Mouse (Mus musculus) gastrocnemius, postnatal 14 days (tissue): ENCODE results near the gene Plb1. TPM values are rescaled to one million over a fixed set of nuclear protein-coding genes. Genes with fewer than 3 reads are reported as not detected.

Source experiments
- DNase-seq: peaks from one replicate; pipeline ENCODE4 v3.0.0; 2021; ENCODE audit warnings: mixed read lengths
- intact Hi-C: fragments of 180-260 bp; cut with DNase I; formaldehyde crosslinking; loops from one replicate; pipeline ENCODE4 v1.15.1; 2025; ENCODE audit warnings: low total_unique reads
- long read RNA-seq, 2 experiments: library from polyadenylated mRNA; stranded (forward); transcript quantifications; one replicate each; pipeline ENCODE4 v2.0.0; 2021
- total RNA-seq, 2 experiments: library from RNA; stranded (reverse); gene quantifications; 2 replicates each; pipeline ENCODE4 v1.2.3; 2021

Plb1 gene
- 1 to 10 TPM; 3.3 to 4.0 TPM for total RNA-seq
- long read RNA-seq, experiment 1, partial matches to known transcripts: 2 of 3 reads
- long read RNA-seq, experiment 1, other reads (novel, unspliced or antisense): 1 of 3 reads
- long read RNA-seq, experiment 2, partial matches to known transcripts: 2 of 3 reads
- long read RNA-seq, experiment 2, other reads (novel, unspliced or antisense): 0 of 3 reads

DNA sequence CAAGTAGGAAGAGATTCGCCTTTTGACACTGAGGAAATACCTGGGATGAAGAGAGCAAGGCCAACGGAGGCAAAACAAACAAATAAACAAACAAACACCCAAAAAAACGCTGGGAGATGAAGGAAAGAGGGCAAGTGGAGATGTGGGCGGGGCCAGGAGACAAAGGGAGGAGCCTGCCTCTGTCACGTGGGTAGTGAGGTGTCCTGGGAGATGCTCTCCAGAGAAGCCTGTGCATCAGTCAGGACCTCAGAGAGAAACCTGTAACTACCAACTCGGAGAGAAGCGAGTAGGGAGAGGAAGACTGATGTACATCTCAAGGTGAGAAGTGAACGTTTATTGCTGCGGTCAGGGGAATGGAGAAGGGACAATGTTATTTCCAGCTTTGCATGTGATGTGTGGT is at the start of gene Plb1:
Gene Plb1, plus strand, starts transcription at position 235 of the 400 bp plus-strand sequence.
- DNase-seq: no peak
- intact Hi-C loops: no loop called here

DNA sequence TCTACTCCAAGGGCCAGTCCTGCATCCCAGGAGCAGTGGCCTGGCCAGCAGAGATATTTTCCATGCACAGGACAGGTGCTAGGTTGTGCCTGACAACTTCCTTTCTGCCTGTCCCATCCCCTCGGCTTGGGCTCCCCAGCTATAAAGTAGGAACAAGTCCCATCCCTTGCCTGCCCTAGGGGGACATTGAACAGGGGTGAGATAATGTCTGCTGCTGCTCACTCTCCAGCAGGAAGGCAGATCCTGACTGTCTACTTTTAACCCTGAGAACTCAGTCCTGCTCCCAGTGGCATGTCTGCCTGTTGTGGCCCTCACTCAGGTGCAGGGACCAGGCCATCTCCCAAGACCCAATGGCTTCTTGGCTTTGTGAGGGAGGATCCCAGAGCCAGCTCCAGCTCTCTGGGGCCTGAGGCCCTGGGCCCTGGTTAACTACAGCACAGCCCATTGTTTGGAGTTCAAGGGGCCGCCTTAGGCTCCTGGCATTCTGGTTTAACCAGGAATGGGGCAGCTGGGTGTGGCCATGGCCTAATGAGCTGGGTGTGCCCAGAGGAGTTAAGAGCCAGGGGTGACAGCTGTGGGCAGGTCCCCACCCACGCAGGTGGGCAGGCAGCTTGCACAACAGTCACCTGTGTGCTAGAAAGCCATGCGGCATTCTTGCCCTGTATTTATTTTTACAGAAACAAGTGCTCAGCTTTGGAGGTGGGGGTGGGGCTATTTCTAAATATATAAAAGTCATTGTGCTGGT is 49.5 kb upstream of the Plb1 start:
- no peak for DNase-seq
- intact Hi-C loops: no loop called here

DNA sequence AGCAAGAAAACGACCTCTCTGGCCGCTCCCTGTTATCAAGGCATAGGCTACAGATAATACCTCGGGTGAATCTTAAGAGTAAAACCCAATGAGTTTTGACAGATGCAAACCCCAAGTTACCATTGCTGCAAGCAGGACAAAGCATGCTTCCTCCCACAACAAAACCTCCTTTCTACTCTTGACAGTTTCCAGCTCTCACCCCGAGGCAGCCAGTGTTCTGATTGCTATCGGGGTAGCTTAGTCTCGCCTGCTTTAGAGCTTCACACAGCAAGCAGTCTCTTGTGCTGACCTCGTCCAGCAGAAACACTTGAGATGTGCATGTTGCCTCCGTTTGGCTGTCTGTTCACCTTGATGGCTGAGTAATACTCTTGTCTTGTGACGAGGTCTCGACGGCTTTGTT is 44.8 kb upstream of the Plb1 start:
- intact Hi-C loops: loop anchor here (5.0 kb wide), 1 partner anchor 600 kb away; no protein-coding TSS in a partner anchor

DNA sequence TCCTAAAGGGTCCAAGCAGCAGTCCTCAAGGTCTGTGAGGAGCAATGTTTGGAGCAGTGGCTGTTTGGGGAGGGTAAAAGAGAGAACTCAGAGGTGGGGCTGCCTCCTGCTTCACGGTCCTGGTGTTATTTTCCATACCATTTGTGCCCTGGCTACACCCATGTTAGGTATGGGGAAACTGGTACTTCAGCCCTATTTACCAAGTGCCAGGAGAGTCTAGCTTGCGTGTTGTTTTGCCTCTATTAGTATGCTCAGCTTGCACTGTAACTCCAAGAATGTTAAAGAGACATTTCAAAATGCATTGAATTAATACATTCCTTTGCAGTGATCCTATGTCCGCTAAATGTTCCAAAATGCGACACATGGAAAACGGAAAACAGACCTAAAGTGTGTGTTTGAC is 41.2 kb upstream of the Plb1 start:
- intact Hi-C loops: no loop called here
- DNase-seq: no peak

More for the DNA sequence above, 44.8 kb upstream of the Plb1 start:
- no peak for DNase-seq

DNA sequence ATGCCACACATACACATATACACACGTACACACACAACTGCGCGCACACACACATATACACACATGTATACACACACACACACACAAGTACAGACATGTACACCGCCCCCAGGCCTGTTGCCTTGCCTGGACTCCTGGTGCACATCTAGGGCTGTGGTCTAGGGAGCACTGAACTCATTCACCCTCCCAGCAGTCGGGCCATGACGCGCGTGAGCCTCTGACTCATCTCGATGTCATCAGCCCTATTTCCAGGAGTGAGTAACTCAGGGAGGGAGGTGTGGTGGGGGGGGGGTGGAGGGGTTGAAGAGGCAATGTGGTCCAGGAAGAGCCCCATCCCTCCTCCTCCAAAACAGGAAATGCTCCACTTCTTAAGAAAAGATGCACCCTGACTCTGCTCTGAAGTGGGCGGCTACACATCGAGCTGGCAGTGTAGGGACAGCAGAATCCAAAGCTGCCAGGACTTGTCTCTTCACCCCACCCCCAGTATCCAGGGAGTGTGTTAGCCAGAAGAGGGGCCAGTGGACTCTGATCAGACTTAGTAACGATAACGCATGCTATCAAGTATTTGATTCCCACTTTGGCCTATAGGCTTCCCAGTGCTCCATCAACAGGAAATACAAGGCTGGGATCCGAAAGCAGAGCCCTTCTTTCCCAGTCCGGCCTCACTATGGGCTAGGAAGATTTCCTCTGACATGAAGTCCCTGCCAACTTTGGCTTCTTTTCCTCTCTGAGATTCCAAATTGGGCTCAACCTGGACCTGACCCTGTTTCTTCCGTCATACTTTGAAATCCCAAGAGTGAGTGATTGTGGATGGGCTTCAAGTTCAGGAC is 40.3 kb upstream of the Plb1 start:
- intact Hi-C loops: no loop called here

DNA sequence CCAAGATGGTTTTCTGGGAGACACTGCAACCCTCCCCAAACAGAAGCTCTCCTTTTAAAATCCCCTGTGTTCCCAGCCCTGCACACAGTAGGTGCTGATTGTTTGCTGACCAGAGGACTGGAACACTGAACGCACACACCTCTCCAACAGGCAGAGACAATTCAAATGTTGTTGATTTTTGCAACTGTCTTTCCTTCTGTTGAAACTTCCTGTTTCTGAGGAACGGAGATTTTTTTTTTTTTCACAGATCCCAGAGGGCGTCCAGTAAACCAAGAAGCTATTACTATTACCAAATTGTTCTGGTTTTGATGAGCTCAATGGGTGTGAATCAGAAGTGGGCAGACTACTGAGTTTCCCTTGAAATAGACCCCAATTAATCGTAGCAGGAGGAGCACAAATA is 38.3 kb upstream of the Plb1 start:
- intact Hi-C loops: no loop called here
- DNase-seq: no peak

More for the DNA sequence above, 40.3 kb upstream of the Plb1 start:
- peak; percentile 29 for DNase-seq

DNA sequence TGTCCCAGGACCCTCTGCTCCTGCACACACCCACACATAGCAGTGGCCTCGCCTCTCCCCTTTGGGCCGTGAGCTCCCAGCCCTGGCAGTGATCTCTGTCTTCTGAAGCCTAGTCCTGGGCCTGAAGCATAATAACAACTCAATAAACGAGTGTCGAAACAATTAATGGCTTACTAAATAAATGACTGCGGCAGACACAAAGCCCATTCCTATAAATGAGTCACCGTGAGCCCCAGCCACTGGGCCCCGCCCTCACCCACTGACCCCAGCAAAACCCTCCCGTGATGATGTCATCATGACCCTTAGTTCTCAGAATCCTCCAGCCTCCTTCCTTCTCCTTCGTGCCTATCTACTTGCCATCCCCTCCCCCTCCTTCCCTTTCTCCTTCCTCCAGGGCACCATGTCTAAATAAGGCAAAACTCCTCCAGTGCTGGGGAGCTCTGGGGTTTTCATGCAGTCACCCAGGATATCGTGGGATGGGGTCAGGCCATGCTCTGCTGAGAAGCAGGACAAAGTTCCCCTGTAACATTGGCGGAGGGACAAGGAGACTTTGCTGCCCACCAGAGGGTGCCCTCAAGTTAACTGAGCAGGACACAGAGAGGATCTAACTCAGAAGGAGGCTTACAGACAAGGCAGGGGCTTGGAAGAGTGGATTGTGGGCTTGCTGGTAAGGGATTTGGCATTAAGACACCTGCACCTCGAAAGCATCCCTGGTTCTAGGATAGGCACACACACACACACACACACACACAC is 36.5 kb upstream of the Plb1 start:
- intact Hi-C loops: loop anchor here (2.0 to 5.0 kb wide), 2 partner anchors 44 to 627 kb away; no protein-coding TSS in a partner anchor
- DNase-seq: no peak

DNA sequence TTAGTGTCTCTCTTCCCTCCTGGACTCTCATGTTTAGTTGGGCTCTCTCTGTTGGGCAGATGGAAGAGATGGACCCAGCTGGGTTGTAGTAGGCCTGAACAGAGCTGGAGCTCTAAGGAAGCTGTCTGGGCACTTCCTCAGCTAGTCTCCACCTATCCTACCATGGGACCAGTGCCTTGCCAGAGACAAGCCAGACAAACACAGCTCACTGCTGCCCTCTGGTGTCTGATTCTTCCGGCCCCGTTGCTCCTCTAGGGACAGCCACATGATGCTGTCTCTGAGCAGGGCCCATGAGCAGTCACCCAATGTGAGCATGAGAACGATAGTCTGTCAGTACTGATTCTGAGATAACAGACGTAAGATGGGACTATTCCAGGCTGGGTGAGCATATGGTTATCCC is 34.8 kb upstream of the Plb1 start:
- intact Hi-C loops: loop anchor here (2.0 to 5.0 kb wide), 2 partner anchors 45 to 629 kb away; no protein-coding TSS in a partner anchor
- DNase-seq: peak; percentile 89

DNA sequence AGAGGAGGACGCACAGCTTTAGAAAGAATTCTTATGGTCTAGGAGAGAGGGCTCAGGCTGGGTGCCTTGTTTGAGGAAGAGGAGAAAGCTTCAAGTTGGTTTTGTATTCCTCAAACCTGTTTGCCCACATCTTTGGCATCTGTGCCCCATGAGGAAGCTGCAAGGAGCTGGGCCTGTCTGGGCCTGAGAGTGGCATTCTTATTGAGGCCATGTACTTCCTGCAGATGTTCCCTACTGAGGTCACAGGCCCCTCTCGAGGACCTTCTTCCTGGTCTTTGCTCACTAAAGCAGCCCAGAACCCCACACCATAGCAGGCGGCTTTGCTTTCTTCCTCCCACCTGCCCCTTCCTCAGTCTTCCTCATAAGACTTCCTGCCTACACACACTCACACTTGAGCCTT is 33.4 kb upstream of the Plb1 start:
- intact Hi-C loops: loop anchor here (5.0 kb wide), 1 partner anchor 47 kb away; no protein-coding TSS in a partner anchor
- DNase-seq: no peak

DNA sequence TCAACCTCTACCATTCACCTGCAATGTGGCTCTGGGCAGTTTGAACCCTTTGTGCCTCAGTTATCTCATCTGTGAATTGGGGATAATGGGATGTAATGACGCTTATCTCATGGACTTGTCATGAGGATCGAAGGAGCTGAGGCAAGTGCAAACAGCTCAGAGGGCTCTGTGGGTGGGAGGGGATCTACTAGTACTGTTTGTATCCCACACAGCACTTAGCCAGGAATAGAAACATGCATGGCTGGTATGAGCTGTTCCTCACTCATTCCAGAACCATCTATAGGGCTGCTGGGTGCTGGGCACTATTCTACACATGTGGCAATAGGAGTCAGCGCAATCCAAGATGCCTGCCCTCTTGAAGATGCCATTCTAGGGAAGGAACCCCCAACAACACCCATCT is 32.9 kb upstream of the Plb1 start:
- intact Hi-C loops: loop anchor here (5.0 kb wide), 1 partner anchor 47 kb away; no protein-coding TSS in a partner anchor
- DNase-seq: no peak

DNA sequence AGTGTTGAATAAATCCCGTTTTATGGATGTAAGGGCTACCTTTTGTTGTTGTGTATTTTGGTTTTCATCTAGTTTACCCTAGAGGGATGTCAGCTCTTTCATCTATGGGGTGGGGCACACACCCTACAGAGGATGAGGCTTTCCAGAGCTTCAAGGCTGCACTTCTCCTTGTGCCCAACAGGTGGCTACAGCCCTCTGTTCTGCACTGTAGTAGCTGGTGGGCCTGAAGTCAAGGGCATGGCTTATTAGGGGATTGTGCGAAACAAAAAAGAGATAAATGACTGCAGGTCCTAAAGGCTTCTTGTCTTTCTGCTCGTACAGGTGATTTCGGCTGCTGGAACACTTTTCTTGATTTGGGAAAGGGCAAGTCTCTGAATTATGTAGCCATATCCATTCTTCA is 27.9 kb upstream of the Plb1 start:
- intact Hi-C loops: no loop called here
- no peak for DNase-seq

DNA sequence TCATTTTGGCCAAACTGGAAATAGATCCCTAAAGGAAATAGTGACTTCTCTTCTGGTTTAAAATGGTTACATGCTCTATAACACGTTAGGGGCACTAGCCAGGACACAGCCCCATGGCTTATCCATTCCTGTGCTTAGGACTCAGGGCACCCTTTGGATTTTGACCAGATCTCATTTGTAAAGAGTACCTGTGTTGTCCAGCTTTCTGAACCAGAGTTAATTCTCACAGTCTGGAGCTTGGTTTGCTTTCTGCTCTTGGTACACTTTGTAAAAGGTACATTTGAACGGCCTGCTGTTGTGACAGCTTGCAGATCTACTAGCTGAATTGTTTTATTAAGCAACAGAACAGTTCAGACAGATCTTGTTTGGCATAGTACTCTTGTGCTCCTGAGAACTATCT is 25.8 kb upstream of the Plb1 start:
- no peak for DNase-seq
- intact Hi-C loops: no loop called here

DNA sequence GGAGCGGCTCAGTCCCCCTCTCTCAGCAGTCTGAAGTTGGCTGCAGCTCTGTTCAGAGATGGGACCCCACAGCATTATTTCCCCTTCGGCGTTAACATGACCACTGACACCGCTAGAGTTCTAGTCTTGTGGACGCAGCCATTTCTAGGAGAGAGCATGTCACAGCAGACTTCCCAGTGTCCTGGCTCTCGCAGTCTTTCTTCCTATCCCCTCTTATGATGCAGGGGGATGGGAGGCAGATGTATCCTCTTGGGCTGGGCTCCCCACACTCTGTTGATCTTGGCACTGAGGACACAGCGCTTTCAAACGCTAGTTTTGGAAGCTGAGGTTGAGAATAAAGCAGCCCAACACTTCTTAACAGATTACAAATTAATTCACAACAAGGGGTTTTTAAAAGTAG is 24.0 kb upstream of the Plb1 start:
- no peak for DNase-seq
- intact Hi-C loops: no loop called here

DNA sequence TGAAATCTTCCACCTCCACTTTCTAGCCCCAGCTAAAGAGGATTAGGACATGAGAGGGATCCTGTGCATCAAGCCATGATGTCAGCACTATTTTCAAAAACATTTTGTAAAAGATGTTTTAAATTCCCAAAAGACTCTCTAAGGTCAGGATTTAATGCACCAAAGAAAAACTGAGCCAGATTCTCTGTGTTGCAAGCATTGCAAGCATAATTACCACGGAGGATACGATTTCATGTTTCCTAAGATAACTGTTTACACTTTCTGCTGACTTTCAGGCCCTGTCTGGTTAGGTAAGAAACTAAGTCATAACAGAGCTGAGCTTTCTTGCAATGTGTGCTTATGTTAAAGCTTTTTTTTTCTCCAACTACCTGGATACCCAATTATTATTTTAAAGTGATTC is 21.5 kb upstream of the Plb1 start:
- intact Hi-C loops: no loop called here
- no peak for DNase-seq

DNA sequence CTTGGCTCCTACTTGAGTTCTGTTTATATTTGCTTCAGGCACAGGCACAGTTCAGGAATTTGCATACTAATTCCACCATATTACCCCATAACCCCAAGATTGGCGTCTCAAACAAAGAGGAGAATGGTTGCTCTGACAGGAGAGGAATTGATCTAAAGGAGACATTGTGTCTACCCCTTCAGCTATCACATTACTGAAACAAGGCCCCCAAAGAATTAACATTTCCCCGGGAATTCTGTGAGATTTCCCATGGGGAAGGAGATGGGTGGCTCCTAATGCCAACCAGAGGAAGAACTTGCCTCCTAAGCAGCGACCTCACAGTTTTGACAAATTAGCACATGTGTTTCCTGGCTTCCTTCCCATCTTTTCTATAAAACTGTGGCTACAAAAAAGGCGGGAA is 18.8 kb upstream of the Plb1 start:
- intact Hi-C loops: no loop called here
- DNase-seq: no peak

DNA sequence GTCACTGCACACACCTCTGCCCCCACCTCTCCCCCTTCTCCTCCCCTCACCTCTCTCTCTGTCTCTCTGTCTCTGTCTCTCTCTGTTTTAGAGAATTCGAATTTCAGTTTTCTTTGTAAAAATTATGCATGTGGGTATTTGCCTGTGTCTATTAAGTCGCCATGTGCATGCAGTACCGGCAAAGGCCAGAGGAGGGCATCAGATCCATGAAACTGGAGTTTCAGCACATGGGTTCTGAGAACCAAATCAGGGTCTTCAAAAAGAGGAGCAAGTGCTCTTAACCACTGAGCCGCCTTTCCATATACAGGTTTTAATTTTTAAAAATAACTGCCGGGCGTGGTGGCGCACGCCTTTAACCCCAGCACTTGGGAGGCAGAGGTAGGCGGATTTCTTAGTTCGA is 17.0 kb upstream of the Plb1 start:
- intact Hi-C loops: no loop called here
- no peak for DNase-seq

DNA sequence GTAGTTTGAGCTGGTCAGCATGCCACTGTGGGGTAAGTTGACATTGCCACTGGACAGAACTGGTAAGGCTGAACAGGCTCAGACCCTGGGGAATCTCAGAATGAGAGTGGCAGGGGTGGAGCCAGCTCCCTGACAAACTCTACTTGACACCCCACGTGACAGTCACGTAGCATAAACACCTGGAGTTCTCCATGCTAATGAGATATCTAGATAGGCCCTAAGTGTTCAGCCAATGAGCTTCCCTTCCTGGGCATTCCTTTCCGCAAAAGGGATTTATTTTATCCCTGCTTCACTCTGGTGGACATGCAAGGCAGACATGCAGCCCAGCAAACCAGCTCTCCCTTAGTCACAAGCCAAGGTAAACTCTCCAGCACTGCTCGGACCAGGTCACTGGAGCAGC is 16.0 kb upstream of the Plb1 start:
- intact Hi-C loops: no loop called here
- DNase-seq: no peak

DNA sequence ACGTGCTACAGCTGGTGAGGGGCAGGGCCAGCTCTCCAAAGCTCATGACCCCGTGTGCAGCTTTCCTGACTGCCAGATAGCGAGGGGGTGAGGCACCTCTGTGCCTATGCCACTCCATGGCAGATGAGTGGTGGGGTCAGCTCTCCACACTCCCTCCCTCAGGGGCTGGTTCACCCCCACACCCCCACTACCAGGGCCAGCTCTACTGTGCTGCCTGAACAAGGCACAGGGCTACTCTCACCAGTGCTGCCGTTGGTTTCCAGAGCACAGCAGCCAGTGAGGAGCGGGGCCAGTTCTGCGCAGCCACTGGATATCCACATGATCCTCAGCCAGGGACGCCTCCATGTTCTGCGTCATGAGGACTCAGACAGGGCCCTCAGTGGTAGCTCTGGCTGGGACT is 15.0 kb upstream of the Plb1 start:
- intact Hi-C loops: no loop called here
- no peak for DNase-seq

DNA sequence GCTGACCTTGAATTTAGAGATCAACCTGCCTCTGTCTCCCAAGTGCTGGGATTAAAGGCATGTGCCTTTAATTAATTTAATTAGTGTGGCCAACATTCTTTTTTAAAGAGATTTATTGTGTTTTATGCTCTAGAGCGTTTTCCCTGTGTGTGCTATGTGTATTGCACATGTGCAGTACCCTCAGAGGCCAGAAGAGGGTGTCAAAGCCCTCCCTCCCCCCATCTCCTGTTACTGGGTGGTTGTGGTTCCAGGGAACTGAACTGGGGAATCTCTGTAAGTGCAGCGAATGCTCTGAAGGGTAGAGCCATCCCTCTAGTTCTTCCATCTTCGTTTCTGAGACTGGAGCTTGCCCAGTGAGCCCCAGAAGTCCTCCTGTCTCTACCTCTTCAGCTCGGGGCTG is 2.1 kb upstream of the Plb1 start:
- intact Hi-C loops: no loop called here
- no peak for DNase-seq

DNA sequence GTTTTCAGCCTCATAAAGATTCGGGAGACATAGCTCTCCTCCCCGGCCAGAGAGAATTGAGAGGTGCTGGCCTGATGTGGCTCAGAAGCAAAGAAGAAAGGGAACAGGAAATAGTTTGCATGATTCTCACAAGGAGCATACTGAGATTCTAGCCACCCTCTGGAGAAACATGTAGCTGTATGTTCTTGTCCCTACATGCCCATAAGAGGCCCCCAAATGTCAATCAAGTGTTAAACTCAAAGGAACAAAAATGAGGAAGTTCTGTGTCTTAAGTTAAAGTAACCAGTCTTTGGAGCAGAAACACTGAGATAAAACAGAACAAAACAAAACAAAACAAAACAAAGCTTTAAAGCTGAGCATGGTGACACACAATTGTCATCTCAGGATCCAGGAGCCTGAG is 6.8 kb downstream of the Plb1 start:
- DNase-seq: no peak
- intact Hi-C loops: no loop called here
